Mouse (Mus musculus) testis, postnatal 14 days (tissue): ENCODE data around the gene Ciita.
A peak's percentile ranks its signal among the peaks of the same experiment; 100 is the strongest.

Experiments
- DNase-seq: peaks from one replicate; pipeline ENCODE4 v3.0.0; 2021; ENCODE audit warnings: low spot score

Ciita gene

GRCm38 (mm10) chr16:10559991-10560390, 80.1 kb downstream of the Ciita start:
- no peak for DNase-seq

DNA sequence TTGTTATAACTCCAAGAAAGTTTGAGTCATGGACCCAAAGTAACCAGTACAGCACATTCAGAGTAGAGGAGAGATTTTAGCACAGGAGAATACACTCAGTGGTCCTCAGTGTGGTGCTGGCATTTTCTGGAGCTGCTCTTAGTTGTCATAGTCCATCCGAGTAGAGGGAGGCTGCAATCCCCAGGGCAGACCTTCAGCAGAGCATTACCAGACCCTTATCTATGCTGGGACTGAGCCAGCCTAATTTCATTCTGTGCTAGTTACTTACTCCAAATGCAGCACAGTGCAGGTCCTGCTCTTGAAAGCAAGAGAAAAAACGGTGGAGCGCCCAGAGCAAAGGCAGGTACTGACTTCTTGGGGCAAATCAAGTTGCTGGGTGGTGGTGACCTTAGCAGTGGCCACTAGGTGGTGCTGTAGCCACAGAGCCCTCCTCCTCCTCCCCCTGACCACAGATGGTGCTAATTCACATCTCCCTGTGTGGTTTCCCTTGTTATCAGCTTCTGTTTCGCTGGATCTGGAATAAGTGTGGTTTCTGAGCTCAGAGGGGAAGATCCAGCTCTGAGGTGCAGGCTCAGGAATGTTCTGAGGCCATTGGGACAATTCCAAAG, 85.5 kb downstream of the Ciita start:
- DNase-seq: peak; percentile 42

GRCm38 (mm10) chr16:10567153-10567552, 87.3 kb downstream of the Ciita start:
- no peak for DNase-seq

DNA sequence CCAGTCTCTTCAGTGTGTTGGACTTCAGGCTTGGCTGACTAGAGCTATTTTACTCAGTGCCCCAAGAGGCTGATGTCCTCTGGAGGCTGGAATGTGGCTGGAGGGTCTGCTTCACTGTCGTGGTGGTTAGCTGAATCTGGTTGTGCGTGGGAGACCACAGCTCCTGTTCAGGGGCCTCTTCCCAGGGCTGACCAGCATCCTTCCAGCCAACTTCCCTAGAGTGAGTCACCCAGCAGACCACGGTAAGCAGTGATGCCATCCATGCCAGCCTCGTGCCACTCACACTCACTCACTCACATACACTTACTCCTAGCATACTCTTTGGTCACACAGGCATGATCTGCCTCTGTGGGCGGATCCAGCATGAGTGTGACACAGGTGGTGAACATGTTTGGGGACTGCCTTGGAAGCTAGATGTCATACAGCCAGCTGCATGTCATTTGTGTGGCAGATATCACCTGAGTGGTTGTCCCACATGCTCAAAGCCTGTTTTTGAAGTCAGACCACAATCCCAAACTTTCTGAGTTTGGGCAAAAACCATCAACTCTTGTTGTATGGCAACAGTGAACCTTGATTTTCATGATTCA, 90.0 kb downstream of the Ciita start:
- DNase-seq: no peak

- DNase-seq: no peak
Observed at GRCm38 (mm10) chr16:10570708-10571107, 90.8 kb downstream of the Ciita start.

GRCm38 (mm10) chr16:10571820-10572219, 92.0 kb downstream of the Ciita start:
- DNase-seq: no peak

DNA sequence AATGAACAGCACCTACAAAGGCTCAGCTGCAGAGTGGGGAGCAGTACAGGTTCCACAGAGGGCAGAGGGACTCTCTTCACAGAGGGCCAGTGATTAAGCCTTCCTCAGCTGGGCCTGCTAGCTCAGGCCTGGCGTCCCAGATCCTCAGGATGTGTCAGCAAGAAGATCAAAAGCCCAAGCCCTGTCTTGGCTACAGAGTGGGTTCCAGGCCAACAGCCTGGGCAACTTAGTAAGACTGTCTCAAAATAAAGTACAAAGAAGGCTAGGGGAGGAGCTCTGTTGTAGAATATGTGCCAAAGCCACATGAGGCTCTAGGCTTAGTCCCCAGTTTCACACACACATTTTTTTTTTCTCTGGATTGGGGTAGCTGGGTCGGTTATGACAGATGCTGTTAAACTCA, 95.1 kb downstream of the Ciita start:
- DNase-seq: no peak

GRCm38 (mm10) chr16:10575915-10576314, 96.1 kb downstream of the Ciita start:
- no peak for DNase-seq

- no peak for DNase-seq
Observed at GRCm38 (mm10) chr16:10577548-10577947, 97.7 kb downstream of the Ciita start.
